Mouse (Mus musculus): ENCODE measurements around the gene Marveld2.

GRCm38 (mm10) chr13:100603738-100604095 is 13.1 kb downstream of the Marveld2 start:
- no peak for TF ChIP-seq CTCF (IDR thresholded peaks at IDR 0.05; ENCODE audit: low read depth)
- TF ChIP-seq EP300 (IDR thresholded peaks at IDR 0.05; ENCODE audit: low read depth) = no peak
